Mouse (Mus musculus) embryo, embryonic 11.5 days (tissue): ENCODE results near the gene Ear14.
"Not testable (repeated sequence)": the region's sequence is repeated elsewhere in the genome, so short reads cannot be mapped to it uniquely, and the experiment has no call there.

Experiments
- DNase-seq: peaks from one replicate; pipeline ENCODE4 v3.0.0-alpha.2; 2012; ENCODE audit warnings: low read depth, low spot score

Ear14 gene

GRCm38 (mm10) chr14:51203115-51203514, at the start of gene Ear14:
Gene Ear14, plus strand, starts transcription at chr14:51203391.
- no peak for DNase-seq

- no peak for DNase-seq
These were observed 47.0 kb upstream of the Ear14 start for GRCm38 (mm10) chr14:51156056-51156735.

DNA sequence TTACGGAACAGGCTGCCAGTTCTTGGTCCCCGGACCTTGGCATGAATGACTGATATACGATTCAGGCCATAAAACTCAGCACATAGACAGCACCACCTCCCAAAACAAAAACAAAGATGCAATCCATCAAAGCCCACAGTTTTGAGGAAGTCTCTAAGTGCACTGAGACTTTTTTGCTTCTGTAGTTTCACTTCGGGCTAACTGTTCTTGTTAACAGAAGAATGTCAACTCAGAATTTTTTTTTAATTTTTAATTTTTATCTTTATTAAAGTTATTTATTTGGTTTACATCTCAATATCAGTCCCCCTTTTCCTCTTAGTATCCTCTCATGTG, 46.5 kb upstream of the Ear14 start:
- no peak for DNase-seq

DNA sequence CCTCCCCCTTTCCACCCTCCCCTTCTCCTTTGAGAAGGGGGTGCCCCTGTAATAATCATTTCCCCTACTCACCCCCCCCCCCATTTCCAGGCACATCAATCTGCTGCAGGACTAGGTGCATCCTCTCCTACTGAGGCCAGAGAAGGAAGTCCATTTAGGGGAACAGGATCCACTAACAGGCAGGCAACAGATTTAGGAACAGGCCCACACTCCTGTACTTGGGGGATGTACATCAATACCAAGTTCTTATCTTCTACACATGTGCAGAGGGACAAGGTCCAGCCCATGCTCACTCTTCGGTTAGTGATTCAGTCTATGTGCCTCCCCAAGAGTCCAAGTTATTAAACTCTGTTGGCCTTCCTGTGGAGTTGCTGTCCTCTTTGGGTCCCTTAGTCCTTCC, 46.1 kb upstream of the Ear14 start:
- no peak for DNase-seq

DNA sequence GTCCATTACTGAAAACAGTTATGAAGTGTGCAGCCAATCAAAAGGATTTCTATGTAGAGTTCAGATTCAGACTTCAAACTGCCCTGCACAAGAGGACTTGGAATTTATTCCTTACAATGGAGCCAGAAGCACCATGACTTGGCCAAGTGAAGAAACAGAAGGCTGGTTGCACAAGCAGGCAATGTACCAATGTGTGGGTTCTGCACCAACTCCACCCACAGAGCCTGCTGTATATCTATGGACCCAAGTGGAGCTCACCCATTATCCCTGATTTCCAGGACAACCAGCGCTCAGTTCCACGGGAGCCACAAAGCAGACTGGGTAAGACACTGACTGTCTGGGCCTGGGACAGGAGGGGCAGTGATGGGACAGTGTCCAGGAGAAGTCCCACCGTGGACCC, 41.2 kb upstream of the Ear14 start, which contains the start of gene Rnase2b:
TSS of gene Rnase2b (plus strand) at position 285 of the 400 bp plus-strand sequence.
- DNase-seq = not testable (repeated sequence)

- not testable (repeated sequence) for DNase-seq
These were observed 39.9 kb upstream of the Ear14 start for GRCm38 (mm10) chr14:51163323-51163722.

DNA sequence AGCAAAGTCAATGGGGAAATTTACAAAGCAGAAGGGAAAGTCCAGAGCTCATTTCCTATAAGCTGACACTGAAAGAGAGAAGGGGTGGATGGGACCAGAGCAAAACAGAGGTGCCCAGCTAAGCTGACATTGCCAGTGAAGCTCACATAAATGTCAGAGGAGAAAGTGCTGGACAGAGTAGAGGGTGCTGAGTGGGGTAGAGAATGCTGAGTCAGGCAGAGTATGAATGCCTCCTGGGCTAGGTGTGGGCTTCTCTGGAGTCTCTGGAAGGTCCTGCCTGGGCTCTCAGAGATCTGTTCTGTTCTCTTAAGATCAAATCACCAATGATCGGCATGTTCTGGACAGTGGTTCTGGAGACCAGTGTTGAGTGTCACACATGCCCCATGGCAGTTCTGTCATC, 37.8 kb upstream of the Ear14 start:
- no peak for DNase-seq

- no peak for DNase-seq
These were observed 37.1 kb upstream of the Ear14 start for GRCm38 (mm10) chr14:51166068-51166467.

DNA sequence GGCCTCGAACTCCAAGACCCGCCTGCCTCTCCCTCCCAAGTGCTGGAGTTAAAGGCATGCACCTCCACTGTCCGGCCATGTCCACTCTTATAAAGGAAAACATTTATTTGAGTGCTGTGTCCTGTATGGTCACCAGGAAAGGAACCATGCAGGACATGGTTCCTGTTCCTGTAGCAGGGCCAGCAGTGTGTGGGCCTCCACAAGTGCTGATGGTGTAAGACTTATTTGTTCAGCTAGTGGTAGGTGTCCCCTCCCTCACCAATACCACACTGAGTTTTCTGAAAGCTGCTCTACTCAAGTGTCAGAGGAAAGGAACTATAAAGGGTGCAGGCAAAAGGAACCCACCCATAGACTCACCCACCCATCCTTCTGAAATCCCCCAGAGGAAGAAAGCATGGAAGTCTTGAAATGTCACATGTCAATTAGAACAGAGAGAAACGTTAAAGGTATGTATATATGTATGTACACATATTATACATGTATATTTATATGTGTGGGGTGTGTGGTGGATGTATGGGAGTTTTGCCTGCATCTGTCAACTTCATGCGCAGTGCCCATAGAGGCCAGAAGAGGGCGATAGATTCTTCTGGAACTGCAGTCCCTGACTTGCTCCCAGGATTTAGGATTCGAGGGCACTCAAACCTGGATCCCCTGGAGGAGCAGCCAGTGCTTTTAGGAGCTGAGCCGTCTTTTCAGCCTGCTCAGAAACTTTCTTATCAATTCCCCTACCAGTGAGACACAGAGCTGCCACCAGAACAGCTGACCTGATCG, 30.9 kb upstream of the Ear14 start:
- DNase-seq = not testable (repeated sequence)

- not testable (repeated sequence) for DNase-seq
These were observed 30.2 kb upstream of the Ear14 start for GRCm38 (mm10) chr14:51172947-51173346.

- no peak for DNase-seq
These were observed 29.3 kb upstream of the Ear14 start for GRCm38 (mm10) chr14:51173843-51174242.

GRCm38 (mm10) chr14:51181051-51181450, 22.1 kb upstream of the Ear14 start:
- not testable (repeated sequence) for DNase-seq

- no peak for DNase-seq
These were observed 7.5 kb upstream of the Ear14 start for GRCm38 (mm10) chr14:51195681-51196080.

DNA sequence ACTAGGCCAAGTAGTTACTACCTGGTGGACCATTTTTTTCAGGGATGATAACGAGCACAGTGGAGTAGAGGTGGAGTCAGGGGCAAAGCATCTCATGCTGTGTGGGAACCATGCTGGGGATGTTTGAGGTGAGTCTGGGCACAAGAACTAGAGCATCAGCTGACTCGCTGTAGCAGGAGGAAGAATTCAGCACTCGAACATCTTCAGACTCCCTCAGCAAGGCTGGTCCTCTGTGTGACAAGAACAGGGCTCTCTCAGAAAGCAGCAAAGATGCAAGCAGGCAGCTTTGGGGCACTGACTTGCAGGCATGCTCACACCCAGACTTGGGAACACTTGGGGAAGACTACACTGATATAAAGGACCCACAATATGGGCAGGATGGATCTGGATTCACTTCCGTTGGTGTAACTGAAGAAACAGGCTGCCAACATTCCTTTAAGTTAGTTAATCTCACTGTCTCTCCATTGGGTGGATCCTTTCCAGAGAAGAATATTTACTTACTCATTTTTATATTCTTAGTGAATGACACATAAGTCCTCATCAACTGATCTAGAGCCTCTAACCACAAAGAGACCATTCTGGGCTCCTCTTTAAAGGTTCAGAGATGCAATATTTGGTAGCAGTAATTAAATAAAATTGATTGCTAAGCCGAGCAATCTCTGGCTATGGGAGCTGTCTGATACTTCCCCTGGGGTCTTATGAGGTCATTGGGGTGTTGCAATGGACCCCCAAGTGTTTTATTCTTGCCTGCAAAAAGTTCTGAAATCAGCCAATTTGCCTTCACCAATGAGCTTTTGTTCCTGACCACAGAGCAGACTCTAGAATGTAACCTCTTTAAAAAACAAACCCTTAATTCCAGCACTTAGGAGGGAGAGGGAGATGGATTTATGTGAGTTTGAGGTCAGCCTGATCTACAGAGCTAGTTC, 3.8 kb upstream of the Ear14 start, which contains the start of gene Ang2:
TSS of gene Ang2 (minus strand) at position 51 of the 926 bp plus-strand sequence.
- no peak for DNase-seq

DNA sequence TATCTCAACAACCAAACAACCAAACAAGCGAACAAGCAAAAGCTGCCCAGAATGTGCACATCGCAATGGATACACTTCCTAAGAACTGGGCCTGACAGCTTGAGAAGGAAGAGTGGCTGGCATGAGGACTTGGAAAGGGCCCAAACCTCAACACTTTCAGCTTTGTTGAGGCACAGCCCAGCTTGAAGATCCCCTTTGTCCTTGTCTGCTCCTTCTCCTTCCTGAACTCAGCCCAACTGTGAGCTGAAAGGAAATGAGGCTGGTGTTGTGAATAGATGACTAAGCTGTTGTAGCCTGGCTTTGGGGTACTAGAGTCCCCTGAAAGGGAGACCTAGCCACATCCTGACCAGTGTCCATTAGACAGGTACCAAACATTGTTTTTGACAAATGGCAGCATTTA, 3.1 kb upstream of the Ear14 start:
- no peak for DNase-seq

DNA sequence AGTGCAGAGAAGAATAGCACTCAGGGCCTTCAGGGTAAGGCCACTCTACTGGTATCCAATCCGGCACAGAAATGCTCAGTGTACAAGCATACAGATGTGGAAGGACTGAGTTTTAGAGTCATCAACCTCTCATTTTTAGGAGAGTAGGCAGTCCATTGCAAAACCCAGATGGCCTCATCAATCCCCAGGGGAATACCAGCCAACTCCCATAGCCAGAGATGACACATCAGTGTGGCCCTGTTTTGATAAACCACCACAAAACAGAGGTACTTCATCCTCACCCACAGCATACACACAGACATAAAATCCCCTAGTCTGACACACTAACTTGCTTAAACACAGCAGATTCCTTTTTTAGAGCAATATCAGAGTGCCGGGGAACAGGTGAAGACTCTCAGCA, 2.7 kb upstream of the Ear14 start:
- DNase-seq = no peak

GRCm38 (mm10) chr14:51220075-51220474, 16.9 kb downstream of the Ear14 start:
- DNase-seq = not testable (repeated sequence)

DNA sequence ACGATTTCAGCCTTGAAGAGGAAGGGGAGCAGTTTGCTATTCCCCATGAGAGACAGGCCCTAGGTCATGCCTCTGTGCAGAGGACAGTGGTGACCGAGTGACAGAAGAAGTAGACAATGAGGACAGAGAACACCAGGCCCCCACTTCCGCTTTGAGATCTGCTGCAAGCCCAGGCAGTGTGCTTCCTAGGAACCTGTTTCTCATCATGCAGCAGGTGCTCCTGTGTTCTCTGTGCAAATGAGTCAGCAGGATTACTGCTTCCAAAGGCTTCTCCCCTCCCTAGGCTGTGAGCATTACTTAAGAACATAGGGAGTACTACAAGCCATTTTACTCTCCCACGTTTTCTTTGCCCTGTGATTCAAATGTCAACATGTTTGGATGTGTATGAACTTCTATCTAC, 26.5 kb downstream of the Ear14 start:
- not testable (repeated sequence) for DNase-seq

GRCm38 (mm10) chr14:51237488-51237887, 34.3 kb downstream of the Ear14 start:
- DNase-seq = not testable (repeated sequence)

- DNase-seq = peak; percentile 40
These were observed 37.7 kb downstream of the Ear14 start for GRCm38 (mm10) chr14:51240899-51241298.

GRCm38 (mm10) chr14:51247736-51248135, 44.5 kb downstream of the Ear14 start:
- no peak for DNase-seq

GRCm38 (mm10) chr14:51250348-51250747, 47.2 kb downstream of the Ear14 start:
- DNase-seq = no peak
